ENCODE assay signal across 9 mouse cellular contexts in genomic region chr14:25451099-25451667, GRCm38 (mm10). TPM values are rescaled to one million over a fixed set of nuclear protein-coding genes. Genes with fewer than 3 reads are reported as not detected.
A peak's percentile ranks its signal among the peaks of the same experiment; 100 is the strongest.
DNase-seq lines count a peak whose midpoint lies in the region; ATAC-seq and TF ChIP-seq lines count a peak whose summit lies in the region.
"Had no signal": no experiment of that assay in that cellular context is flagged by ENCODE, and none has a peak within 500 bp of the region (broad histone marks: within the 10 kb centered on the region; RNA-seq: fewer than 3 reads in every experiment).

No protein-coding gene starts in this region.

- no peak for DNase-seq in midbrain, embryonic 10.5 days (ENCODE audit: low spot score)
- no peak for DNase-seq in midbrain, postnatal 0 days (ENCODE audit: low spot score)
- peak; percentile 51 for DNase-seq in kidney, adult 18-20 months
- no peak for DNase-seq in liver, embryonic 11.5 days (ENCODE audit: low spot score)
- no peak for DNase-seq in layer of hippocampus, adult 9-11 months
- no peak for DNase-seq in layer of hippocampus, adult 9-10 months (ENCODE audit: low spot score)

- H3K9ac ChIP-seq in midbrain, postnatal 0 days (replicated peaks; ENCODE audit: low read length, poor library complexity, severe bottlenecking): no peak overlapping the region
- no peak overlapping the region for H3K9ac ChIP-seq in liver, embryonic 11.5 days (ENCODE audit: low read depth, low read length)
- H3K9ac ChIP-seq: embryonic facial prominence, embryonic 15.5 days; midbrain, embryonic 12.5 days had no signal

- 61% methylated on average over 7 of the region's 7 CpGs for WGBS in midbrain, embryonic 10.5 days
- 47% methylated on average over 7 of the region's 7 CpGs for WGBS in midbrain, postnatal 0 days
- WGBS in liver, embryonic 11.5 days: 15% methylated on average over 7 of the region's 7 CpGs

- H3K9me3 ChIP-seq in midbrain, embryonic 10.5 days (replicated peaks): no peaks in the 10 kb centered on the region
- H3K9me3 ChIP-seq in midbrain, postnatal 0 days (ENCODE audit: low read length): no peaks in the 10 kb centered on the region
- H3K9me3 ChIP-seq in liver, embryonic 11.5 days (ENCODE audit: control insufficient read depth, low read length): no peaks in the 10 kb centered on the region
- H3K9me3 ChIP-seq: embryonic facial prominence, embryonic 15.5 days; midbrain, embryonic 12.5 days had no signal

- no peaks in the 10 kb centered on the region for H3K36me3 ChIP-seq in midbrain, embryonic 10.5 days
- H3K36me3 ChIP-seq in midbrain, postnatal 0 days (ENCODE audit: insufficient read depth, low read length): no peaks in the 10 kb centered on the region
- no peaks in the 10 kb centered on the region for H3K36me3 ChIP-seq in liver, embryonic 11.5 days (ENCODE audit: control insufficient read depth, insufficient read depth, low read length)
- H3K36me3 ChIP-seq: embryonic facial prominence, embryonic 15.5 days; midbrain, embryonic 12.5 days had no signal

- peaks cover 5% of the 10 kb centered on the region; the same call in 1 of the 2 replicates for H3K27me3 ChIP-seq in midbrain, embryonic 10.5 days (ENCODE audit: low read depth, poor library complexity, severe bottlenecking)
- no peaks in the 10 kb centered on the region for H3K27me3 ChIP-seq in midbrain, postnatal 0 days (ENCODE audit: insufficient read depth, low read length)
- 0 out of 2 replicates have a peak, but pooled peaks cover 3% of the 10 kb centered on the region for H3K27me3 ChIP-seq in liver, embryonic 11.5 days (replicated peaks; ENCODE audit: control insufficient read depth, insufficient read depth, low read length)
- H3K27me3 ChIP-seq: embryonic facial prominence, embryonic 15.5 days; midbrain, embryonic 12.5 days had no signal

- H3K4me2 ChIP-seq in midbrain, postnatal 0 days (ENCODE audit: low read depth, low read length, poor library complexity, severe bottlenecking): no peak overlapping the region
- H3K4me2 ChIP-seq in liver, embryonic 11.5 days: peak overlapping the region; percentile 49
- H3K4me2 ChIP-seq: embryonic facial prominence, embryonic 15.5 days; midbrain, embryonic 12.5 days had no signal

- H3K27ac ChIP-seq in midbrain, embryonic 10.5 days (replicated peaks): peak overlapping the region; percentile 52; the same call in 1 of the 2 replicates
- no peak overlapping the region for H3K27ac ChIP-seq in midbrain, postnatal 0 days (ENCODE audit: low read depth, low read length)
- peak overlapping the region; percentile 53; the same call in 1 of the 2 replicates for H3K27ac ChIP-seq in liver, embryonic 11.5 days (ENCODE audit: low read depth, low read length)
- H3K27ac ChIP-seq: embryonic facial prominence, embryonic 15.5 days; midbrain, embryonic 12.5 days had no signal

- no peak overlapping the region for H3K4me3 ChIP-seq in midbrain, embryonic 10.5 days
- H3K4me3 ChIP-seq in midbrain, postnatal 0 days (ENCODE audit: low read depth, low read length): no peak overlapping the region
- no peak overlapping the region for H3K4me3 ChIP-seq in liver, embryonic 11.5 days (ENCODE audit: low read depth, low read length)
- H3K4me3 ChIP-seq: embryonic facial prominence, embryonic 15.5 days; midbrain, embryonic 12.5 days had no signal

- no peak for ATAC-seq in midbrain, postnatal 0 days (ENCODE audit: low FRiP score)
- peak; percentile 73 for ATAC-seq in liver, embryonic 11.5 days (replicated peaks; ENCODE audit: low FRiP score)
- ATAC-seq in activated CD4-positive, CD25-positive, alpha-beta regulatory T cell, adult 4 months: no peak

- no peak for TF ChIP-seq CTCF in midbrain, postnatal 0 days (IDR thresholded peaks at IDR 0.05)

- H3K4me1 ChIP-seq in midbrain, embryonic 10.5 days: peaks cover 42% of the 10 kb centered on the region
- peaks cover 3% of the 10 kb centered on the region; the same call in 1 of the 2 replicates for H3K4me1 ChIP-seq in midbrain, postnatal 0 days (ENCODE audit: insufficient read depth, low read length)
- H3K4me1 ChIP-seq in liver, embryonic 11.5 days (replicated peaks; ENCODE audit: control insufficient read depth, insufficient read depth, low read length): peaks cover 27% of the 10 kb centered on the region

RNA-seq across cellular contexts. Expression of gene Zmiz1, which starts 7.8 kb away (rescaled TPM):
- polyA plus RNA-seq in midbrain, embryonic 10.5 days (2016; fragmentation: Nextera tagmentation; extraction: Ambion mirVana): 42.2 and 55.8 TPM in 2 replicates
- total RNA-seq in midbrain, postnatal 0 days (2014; rRNA removed): 130 and 134 TPM in 2 replicates
- 44.0 and 51.7 TPM in 2 replicates for polyA plus RNA-seq in midbrain, postnatal 0 days (2015; fragmentation: Nextera tagmentation; extraction: Ambion mirVana)
- 27.5 and 31.0 TPM in 2 replicates for polyA plus RNA-seq in liver, embryonic 11.5 days (2014; fragmentation: Nextera tagmentation; extraction: Ambion mirVana)
- polyA plus RNA-seq in activated CD4-positive, CD25-positive, alpha-beta regulatory T cell, adult 4 months (2017; shearing (Covaris generic)): 10 to 100 TPM; 23.8 to 27.9 TPM
